Mouse (Mus musculus) neural tube, embryonic 11.5 days (tissue): ENCODE data around the gene Fam187a. TPM values are rescaled to one million over a fixed set of nuclear protein-coding genes. Genes with fewer than 3 reads are reported as not detected.

Experiments
- ATAC-seq: fragments of 200-750 bp; cut with Nextera tagmentation; 2 replicates; pipeline ENCODE4 v1.8.0; 2017; ENCODE audit warnings: moderate number of reproducible peaks, mild to moderate bottlenecking, moderate TSS enrichment, moderate library complexity; ENCODE audit not compliant: insufficient read depth, low FRiP score, low TSS enrichment
- DNase-seq: peaks from one replicate; pipeline ENCODE4 v3.0.0-alpha.2; 2015; ENCODE audit warnings: low spot score
- H3K27ac ChIP-seq: fragments of 300-500 bp; sonication (generic); 2 replicates; pipeline ENCODE4 v1.5.1; 2014; ENCODE audit warnings: low read depth, mild to moderate bottlenecking, low read length
- H3K27me3 ChIP-seq: fragments of 300-500 bp; sonication (generic); 2 replicates; pipeline ENCODE4 v1.6.1; 2014; ENCODE audit warnings: mild to moderate bottlenecking, low read length, mixed read lengths; ENCODE audit not compliant: control insufficient read depth, insufficient read depth
- H3K36me3 ChIP-seq: fragments of 300-500 bp; sonication (generic); 2 replicates; pipeline ENCODE4 v1.6.1; 2014; ENCODE audit warnings: mild to moderate bottlenecking, low read length, moderate library complexity, mixed read lengths; ENCODE audit not compliant: control insufficient read depth, insufficient read depth
- H3K4me1 ChIP-seq: fragments of 300-500 bp; sonication (generic); 2 replicates; pipeline ENCODE4 v1.6.1; 2014; ENCODE audit warnings: low read length, mixed read lengths; ENCODE audit not compliant: control insufficient read depth, insufficient read depth
- H3K4me2 ChIP-seq: fragments of 300-500 bp; sonication (generic); 2 replicates; pipeline ENCODE4 v1.6.1; 2014; ENCODE audit warnings: low read depth, mild to moderate bottlenecking, moderate library complexity
- H3K4me3 ChIP-seq: fragments of 300-500 bp; sonication (generic); 2 replicates; pipeline ENCODE4 v1.5.1; 2014; ENCODE audit warnings: low read depth, low read length
- H3K9ac ChIP-seq: fragments of 300-500 bp; sonication (generic); 2 replicates; pipeline ENCODE4 v1.6.1; 2014; ENCODE audit warnings: mild to moderate bottlenecking, low read length
- H3K9me3 ChIP-seq: fragments of 300-500 bp; sonication (generic); 2 replicates; pipeline ENCODE4 v1.6.1; 2016; ENCODE audit warnings: low read length; ENCODE audit not compliant: control insufficient read depth
- WGBS: fragments of 180-500 bp; shearing (Covaris S2); extraction: QIAGEN DNeasy Blood & Tissue Kit; methylation state at CpG from one replicate; pipeline ENCODE4 v1.1.7; 2014; 5-methylcytosine and 5-hydroxymethylcytosine counted together
- polyA plus RNA-seq: library from polyadenylated mRNA; unstranded; fragments of >200 nt; fragmentation: Nextera tagmentation; extraction: Ambion mirVana; gene quantifications from 2 replicates; pipeline ENCODE4 v1.2.1, GENCODE M21; 2014

Gene Fam187a
- polyA plus RNA-seq, 1 experiment from 2014 or later = not detected

GRCm38 (mm10) chr11:102930672-102931071, 45.7 kb downstream of the Fam187a start:
- Histone ChIP-seq H3K9me3 (no peaks in the 10 kb centered on the region), H3K27ac (no peak overlapping the region), H3K4me2 (no peak overlapping the region), H3K27me3 (no peaks in the 10 kb centered on the region), H3K36me3 (no peaks in the 10 kb centered on the region), H3K4me3 (no peak overlapping the region), H3K9ac (no peak overlapping the region), H3K4me1 (no peaks in the 10 kb centered on the region)
- ATAC-seq (no peak), DNase-seq (no peak)
- WGBS = 95% methylated on average over 10 of the region's 10 CpGs

DNA sequence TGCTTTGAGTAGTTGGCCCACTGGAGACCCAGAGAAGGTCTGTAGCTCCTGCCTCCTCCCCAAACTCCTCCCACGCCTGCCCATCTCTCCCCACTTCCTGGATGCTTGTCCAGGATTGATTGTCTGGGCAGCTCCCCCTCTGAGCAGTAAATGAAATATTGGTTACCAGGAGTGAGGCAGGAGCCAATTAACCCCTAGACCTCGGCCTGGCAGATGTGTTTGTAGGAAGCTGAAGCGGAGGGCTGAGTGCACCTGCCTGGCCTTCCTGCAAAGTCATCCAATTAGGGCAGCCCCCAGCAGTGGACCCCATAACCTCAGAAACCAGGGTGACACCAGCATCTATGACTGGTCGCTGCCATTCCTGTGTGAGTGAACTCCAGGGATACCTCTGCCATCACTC, 51.3 kb downstream of the Fam187a start:
- Histone ChIP-seq H3K9ac (no peak overlapping the region), H3K27me3 (peaks cover under 1% of the 10 kb centered on the region; the same call in 1 of the 2 replicates), H3K4me1 (peaks cover 12% of the 10 kb centered on the region; the same call in 1 of the 2 replicates), H3K4me3 (no peak overlapping the region), H3K9me3 (no peaks in the 10 kb centered on the region), H3K27ac (no peak overlapping the region), H3K36me3 (no peaks in the 10 kb centered on the region), H3K4me2 (no peak overlapping the region)
- DNase-seq = no peak
- no peak for ATAC-seq
- 25% methylated on average over 4 of the region's 4 CpGs for WGBS

Other genes with a start within 250 kb of the Fam187a start
- gene Meioc, start 221.5 kb upstream of the Fam187a start, polyA plus RNA-seq = 0.84 and 0.89 TPM in 2 replicates
- 53.8 and 55.9 TPM in 2 replicates for gene Ccdc43, start 187.4 kb upstream of the Fam187a start, polyA plus RNA-seq
- gene Adam11, start 123.7 kb upstream of the Fam187a start, polyA plus RNA-seq = 21.7 and 23.2 TPM in 2 replicates
- gene Gjc1, start 65.5 kb upstream of the Fam187a start, polyA plus RNA-seq = 78.5 and 80.3 TPM in 2 replicates
- not detected in 2 replicates for gene Higd1b, start 49.3 kb upstream of the Fam187a start, polyA plus RNA-seq
- 239 and 255 TPM in 2 replicates for gene Eftud2, start 4.2 kb upstream of the Fam187a start, polyA plus RNA-seq
- gene Ccdc103, start 4.0 kb upstream of the Fam187a start, polyA plus RNA-seq = 1.7 and 1.9 TPM in 2 replicates
- gene Gfap, start 15.7 kb downstream of the Fam187a start, polyA plus RNA-seq = 0.12 and 0.20 TPM in 2 replicates
- gene Kif18b, start 40.0 kb downstream of the Fam187a start, polyA plus RNA-seq = 5.1 and 6.6 TPM in 2 replicates
- gene C1ql1, start 61.5 kb downstream of the Fam187a start, polyA plus RNA-seq = 2.9 and 4.0 TPM in 2 replicates
- 51.5 and 53.3 TPM in 2 replicates for gene Nmt1, start 143.0 kb downstream of the Fam187a start, polyA plus RNA-seq
- gene Dcakd, start 143.2 kb downstream of the Fam187a start, polyA plus RNA-seq = 319 and 323 TPM in 2 replicates
- gene Plcd3, start 216.5 kb downstream of the Fam187a start, polyA plus RNA-seq = 0.80 and 0.90 TPM in 2 replicates
- gene Acbd4, start 216.5 kb downstream of the Fam187a start, polyA plus RNA-seq = 4.4 and 6.4 TPM in 2 replicates
- 3.6 and 3.9 TPM in 2 replicates for gene Hexim1, start 231.1 kb downstream of the Fam187a start, polyA plus RNA-seq
- gene Hexim2, start 247.3 kb downstream of the Fam187a start, polyA plus RNA-seq = 5.8 and 7.5 TPM in 2 replicates